Comparison of ENCODE assay signal across 30 mouse cellular contexts in genomic region chr3:99447361-99447760, GRCm38 (mm10).
DNase-seq lines count a peak whose midpoint lies in the region; ATAC-seq and TF ChIP-seq lines count a peak whose summit lies in the region.
"Had no signal": no experiment of that assay in that cellular context is flagged by ENCODE, and none has a peak within 500 bp of the region (broad histone marks: within the 10 kb centered on the region; RNA-seq: fewer than 3 reads in every experiment).

No protein-coding gene starts in this region.

- H3K4me1 ChIP-seq in hindbrain, embryonic 15.5 days (replicated peaks) = no peaks in the 10 kb centered on the region
- no peaks in the 10 kb centered on the region for H3K4me1 ChIP-seq in hindbrain, embryonic 11.5 days (replicated peaks; ENCODE audit: control insufficient read depth, insufficient read depth, low read length)
- peaks cover 30% of the 10 kb centered on the region for H3K4me1 ChIP-seq in limb, embryonic 10.5 days
- H3K4me1 ChIP-seq: embryonic facial prominence, embryonic 12.5 days; heart, embryonic 15.5 days; hindbrain, embryonic 13.5 days; liver, embryonic 13.5 days; megakaryocyte, embryonic 14.5 days; midbrain, embryonic 12.5 days had no signal

- H3K9me3 ChIP-seq in hindbrain, embryonic 15.5 days = no peaks in the 10 kb centered on the region
- H3K9me3 ChIP-seq in hindbrain, embryonic 11.5 days (ENCODE audit: control insufficient read depth, low read length) = no peaks in the 10 kb centered on the region
- H3K9me3 ChIP-seq in limb, embryonic 10.5 days (replicated peaks) = no peaks in the 10 kb centered on the region
- H3K9me3 ChIP-seq: embryonic facial prominence, embryonic 12.5 days; heart, embryonic 15.5 days; hindbrain, embryonic 13.5 days; liver, embryonic 13.5 days; midbrain, embryonic 12.5 days had no signal

- H3K9ac ChIP-seq in hindbrain, embryonic 15.5 days = no peak overlapping the region
- H3K9ac ChIP-seq in hindbrain, embryonic 11.5 days (ENCODE audit: low read depth, low read length) = no peak overlapping the region
- H3K9ac ChIP-seq: embryonic facial prominence, embryonic 12.5 days; heart, embryonic 15.5 days; hindbrain, embryonic 13.5 days; liver, embryonic 13.5 days; midbrain, embryonic 12.5 days had no signal

- H3K4me3 ChIP-seq in hindbrain, embryonic 15.5 days = no peak overlapping the region
- no peak overlapping the region for H3K4me3 ChIP-seq in hindbrain, embryonic 11.5 days (ENCODE audit: low read depth, low read length)
- 0 out of 2 replicates have a peak overlapping the region, but pooled peaks have one; percentile 3 for H3K4me3 ChIP-seq in limb, embryonic 10.5 days
- H3K4me3 ChIP-seq: embryonic facial prominence, embryonic 12.5 days; gastrocnemius, adult 2 months; heart, embryonic 15.5 days; hindbrain, embryonic 13.5 days; liver, embryonic 13.5 days; megakaryocyte, embryonic 14.5 days; midbrain, embryonic 12.5 days had no signal

- no peaks in the 10 kb centered on the region for H3K27me3 ChIP-seq in hindbrain, embryonic 15.5 days
- no peaks in the 10 kb centered on the region for H3K27me3 ChIP-seq in hindbrain, embryonic 11.5 days (ENCODE audit: control insufficient read depth, insufficient read depth, low read length)
- H3K27me3 ChIP-seq in limb, embryonic 10.5 days (ENCODE audit: low read depth, poor library complexity, severe bottlenecking) = no peaks in the 10 kb centered on the region
- H3K27me3 ChIP-seq: CH12.LX; embryonic facial prominence, embryonic 12.5 days; heart, embryonic 15.5 days; hindbrain, embryonic 13.5 days; liver, embryonic 13.5 days; megakaryocyte, embryonic 14.5 days; midbrain, embryonic 12.5 days had no signal

- no peaks in the 10 kb centered on the region for H3K36me3 ChIP-seq in hindbrain, embryonic 15.5 days
- H3K36me3 ChIP-seq in hindbrain, embryonic 11.5 days (ENCODE audit: control insufficient read depth, insufficient read depth, low read length) = no peaks in the 10 kb centered on the region
- no peaks in the 10 kb centered on the region for H3K36me3 ChIP-seq in limb, embryonic 10.5 days
- H3K36me3 ChIP-seq: embryonic facial prominence, embryonic 12.5 days; heart, embryonic 15.5 days; hindbrain, embryonic 13.5 days; liver, embryonic 13.5 days; midbrain, embryonic 12.5 days had no signal

- ATAC-seq in hindbrain, embryonic 15.5 days (ENCODE audit: low FRiP score, low read depth) = 0 out of 2 replicates have a peak, but pooled peaks have one; percentile 3
- ATAC-seq in hindbrain, embryonic 11.5 days (ENCODE audit: low FRiP score) = no peak
- ATAC-seq: activated CD4-positive, CD25-positive, alpha-beta regulatory T cell, adult 4 months; lung, postnatal 0 days had no signal

- no peak overlapping the region for H3K4me2 ChIP-seq in hindbrain, embryonic 15.5 days
- H3K4me2 ChIP-seq in hindbrain, embryonic 11.5 days (replicated peaks; ENCODE audit: low read depth, low read length) = no peak overlapping the region
- H3K4me2 ChIP-seq: embryonic facial prominence, embryonic 12.5 days; heart, embryonic 15.5 days; hindbrain, embryonic 13.5 days; liver, embryonic 13.5 days; midbrain, embryonic 12.5 days had no signal

- TF ChIP-seq POLR2A in brain, embryonic 14.5 days (IDR thresholded peaks at IDR 0.05; ENCODE audit: borderline replicate concordance, extremely low read depth, insufficient read depth, insufficient read length, poor library complexity, severe bottlenecking) = no peak

- peak; percentile 14 for DNase-seq in embryo, embryonic 10.5 days (ENCODE audit: low spot score)
- no peak for DNase-seq in embryo, embryonic 9.5 days (ENCODE audit: extremely low spot score)
- DNase-seq in hindbrain, embryonic 11.5 days (ENCODE audit: low spot score) = no peak
- DNase-seq in brain, embryonic 14.5 days (ENCODE audit: low read depth) = peak; percentile 7
- DNase-seq in limb, embryonic 10.5 days (ENCODE audit: low spot score) = peak; percentile 66
- DNase-seq in kidney, postnatal 14 days = no peak
- DNase-seq in testis, postnatal 10 days (ENCODE audit: low spot score) = no peak
- DNase-seq: adrenal gland, adult 2 months; adrenal gland, postnatal 36 days; cerebellum, adult 2 months; cerebellum, postnatal 36 days; gastrocnemius, adult 2 months; kidney, adult 8-10 months; kidney, postnatal 10 days; layer of hippocampus, adult 9-11 months; liver, embryonic 13.5 days; lung, adult 18-20 months; lung, postnatal 4 days; spleen, adult 18-20 months; thymus, adult 18-20 months; thymus, postnatal 25 days had no signal

- WGBS in hindbrain, embryonic 15.5 days = 64% methylated on average over 2 of the region's 2 CpGs
- 62% methylated on average over 2 of the region's 2 CpGs for WGBS in hindbrain, embryonic 11.5 days
- 23% methylated on average over 2 of the region's 2 CpGs for WGBS in limb, embryonic 10.5 days

- H3K27ac ChIP-seq in hindbrain, embryonic 15.5 days (replicated peaks) = no peak overlapping the region
- no peak overlapping the region for H3K27ac ChIP-seq in hindbrain, embryonic 11.5 days (ENCODE audit: low read depth, low read length)
- H3K27ac ChIP-seq in limb, embryonic 10.5 days = peak overlapping the region; percentile 79
- H3K27ac ChIP-seq: embryonic facial prominence, embryonic 12.5 days; gastrocnemius, adult 2 months; heart, embryonic 15.5 days; hindbrain, embryonic 13.5 days; liver, embryonic 13.5 days; midbrain, embryonic 12.5 days had no signal

- no peak for TF ChIP-seq CTCF in brain, embryonic 14.5 days (IDR thresholded peaks at IDR 0.05; ENCODE audit: borderline replicate concordance, extremely low read depth, insufficient read depth, insufficient read length)

Comparison
In these comparisons a context has a peak if more than half of its experiments do, and no peak if none do; other contexts are left out.
1. DNase-seq: peak in embryo, embryonic 10.5 days (single experiment), brain, embryonic 14.5 days (single experiment) and limb, embryonic 10.5 days (single experiment); none in embryo, embryonic 9.5 days (single experiment), hindbrain, embryonic 11.5 days (single experiment), kidney, postnatal 14 days (single experiment) and testis, postnatal 10 days (single experiment).